Mouse (Mus musculus) embryonic facial prominence, embryonic 13.5 days (tissue): ENCODE data around the gene Slc35a3. TPM values are rescaled to one million over a fixed set of nuclear protein-coding genes. Genes with fewer than 3 reads are reported as not detected.

Experiments
- ATAC-seq: fragments of 200-750 bp; cut with Nextera tagmentation; 2 replicates; pipeline ENCODE4 v1.8.0; 2017; ENCODE audit warnings: low read depth; ENCODE audit not compliant: insufficient number of reproducible peaks, insufficient read depth, low FRiP score, low TSS enrichment
- H3K27ac ChIP-seq: fragments of 300-500 bp; sonication (generic); 2 replicates; pipeline ENCODE4 v1.5.1; 2015; ENCODE audit warnings: moderate library complexity, mild to moderate bottlenecking, inconsistent platforms
- H3K27me3 ChIP-seq: fragments of 300-500 bp; sonication (generic); 2 replicates; pipeline ENCODE4 v1.6.1; 2015; ENCODE audit warnings: mild to moderate bottlenecking, inconsistent platforms
- H3K36me3 ChIP-seq: fragments of 300-500 bp; sonication (generic); 2 replicates; pipeline ENCODE4 v1.6.1; 2015; ENCODE audit warnings: mild to moderate bottlenecking, inconsistent platforms
- H3K4me1 ChIP-seq: fragments of 300-500 bp; sonication (generic); 2 replicates; pipeline ENCODE4 v1.6.1; 2015; ENCODE audit warnings: inconsistent platforms
- H3K4me2 ChIP-seq: fragments of 300-500 bp; sonication (generic); 2 replicates; pipeline ENCODE4 v1.6.1; 2015; ENCODE audit warnings: moderate library complexity, mild to moderate bottlenecking, inconsistent platforms
- H3K4me3 ChIP-seq: fragments of 300-500 bp; sonication (generic); 2 replicates; pipeline ENCODE4 v1.5.1; 2015; ENCODE audit warnings: mild to moderate bottlenecking, inconsistent platforms
- H3K9ac ChIP-seq: fragments of 300-500 bp; sonication (generic); 2 replicates; pipeline ENCODE4 v1.6.1; 2015; ENCODE audit warnings: mild to moderate bottlenecking, inconsistent platforms
- H3K9me3 ChIP-seq: fragments of 300-500 bp; sonication (generic); 2 replicates; pipeline ENCODE4 v1.6.1; 2016; ENCODE audit warnings: inconsistent platforms
- WGBS: fragments of 180-500 bp; shearing (Covaris S2); methylation state at CpG from one replicate; pipeline ENCODE4 v1.1.7; 2015; ENCODE audit warnings: mixed read lengths; 5-methylcytosine and 5-hydroxymethylcytosine counted together
- polyA plus RNA-seq: library from polyadenylated mRNA; unstranded; fragments of >200 nt; fragmentation: Nextera tagmentation; extraction: Ambion mirVana; gene quantifications from 2 replicates; pipeline ENCODE4 v1.2.1, GENCODE M21; 2015

The Slc35a3 gene
- polyA plus RNA-seq, 1 experiment from 2014 or later = 8.7 TPM

GRCm38 (mm10) chr3:116722980-116723379 lies 10.3 kb upstream of the Slc35a3 start:
- H3K4me3 ChIP-seq = no peak overlapping the region
- H3K36me3 ChIP-seq = no peaks in the 10 kb centered on the region
- no peaks in the 10 kb centered on the region for H3K9me3 ChIP-seq
- ATAC-seq = no peak
- H3K4me2 ChIP-seq = no peak overlapping the region
- H3K9ac ChIP-seq = no peak overlapping the region
- no peaks in the 10 kb centered on the region for H3K4me1 ChIP-seq
- 69% methylated on average over 4 of the region's 4 CpGs for WGBS
- H3K27ac ChIP-seq = no peak overlapping the region
- H3K27me3 ChIP-seq = no peaks in the 10 kb centered on the region

- Histone ChIP-seq H3K4me2 (no peak overlapping the region), H3K27ac (no peak overlapping the region), H3K27me3 (no peaks in the 10 kb centered on the region), H3K9me3 (no peaks in the 10 kb centered on the region), H3K4me1 (no peaks in the 10 kb centered on the region), H3K36me3 (no peaks in the 10 kb centered on the region), H3K9ac (no peak overlapping the region), H3K4me3 (no peak overlapping the region)
- ATAC-seq = no peak
- 70% methylated on average over 3 of the region's 3 CpGs for WGBS
Observed at GRCm38 (mm10) chr3:116718951-116719350, 6.3 kb upstream of the Slc35a3 start.

DNA sequence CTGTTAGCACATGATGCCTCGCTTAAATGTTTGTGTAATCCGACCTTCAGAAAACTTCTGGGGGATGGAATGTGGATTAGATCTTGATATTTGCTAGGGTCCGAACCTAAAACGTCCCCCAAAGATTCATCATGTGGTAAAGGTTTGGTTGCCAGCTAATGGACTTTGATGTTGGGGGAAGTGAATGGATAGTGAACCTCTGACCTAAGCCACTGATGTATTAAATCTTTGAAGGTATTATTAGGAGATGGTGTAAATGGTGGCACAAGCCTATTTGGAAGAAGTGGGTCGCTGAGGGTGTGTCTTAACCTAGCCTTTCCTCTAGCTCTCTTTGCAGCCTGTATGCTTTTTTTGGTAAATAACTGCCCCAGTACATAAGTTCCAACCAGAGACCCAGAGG lies 400 bp upstream of the Slc35a3 start:
- no peak for ATAC-seq
- Histone ChIP-seq H3K27me3 (no peaks in the 10 kb centered on the region), H3K9me3 (no peaks in the 10 kb centered on the region), H3K4me2 (peak overlapping the region; percentile 84), H3K36me3 (no peaks in the 10 kb centered on the region), H3K4me1 (peaks cover 8% of the 10 kb centered on the region), H3K4me3 (peak overlapping the region; percentile 96), H3K27ac (no peak overlapping the region), H3K9ac (peak overlapping the region; percentile 93; the same call in 1 of the 2 replicates)
- 15% methylated on average over 5 of the region's 5 CpGs for whole genome bisulfite sequencing

DNA sequence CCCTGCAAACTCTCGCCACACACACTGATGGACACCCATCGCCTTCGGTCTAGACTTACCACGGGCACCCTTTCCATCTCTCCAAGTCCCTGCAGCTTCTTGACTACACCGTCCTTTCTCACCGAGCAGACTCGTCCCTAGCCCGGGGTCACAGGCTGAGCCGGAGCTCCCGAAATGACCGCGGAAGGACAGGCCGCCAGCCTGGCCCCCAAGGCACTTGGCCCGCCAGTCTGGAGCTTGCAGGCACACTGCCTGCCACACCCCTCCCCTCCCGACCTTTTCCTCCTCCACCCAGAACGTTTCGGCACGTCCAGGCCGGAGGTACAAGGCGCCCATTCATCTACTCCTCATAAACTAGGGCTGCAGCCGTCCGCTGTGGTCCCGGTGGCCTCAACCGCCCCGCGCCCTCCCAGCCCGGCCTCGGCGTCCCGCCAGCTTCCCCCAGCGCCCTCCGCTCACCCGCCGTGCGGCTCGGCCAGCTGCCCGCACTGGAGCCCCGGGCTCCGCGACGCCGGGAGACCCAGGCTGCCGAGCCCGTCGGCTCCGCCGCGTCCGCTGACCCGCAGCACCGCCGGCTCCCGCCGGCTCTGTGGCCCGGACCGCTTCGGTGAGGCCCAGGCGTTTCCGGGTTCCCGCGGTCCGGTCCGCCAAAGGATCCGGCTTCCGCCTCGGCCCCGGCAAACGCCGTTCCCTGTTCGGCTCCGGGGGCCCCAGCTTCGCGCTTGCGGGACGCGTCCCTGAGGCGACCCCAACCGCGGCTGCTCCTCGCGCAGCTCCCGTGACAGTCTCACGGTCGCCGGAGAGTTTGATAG lies 801 bp downstream of the Slc35a3 start:
- Histone ChIP-seq H3K27me3 (no peaks in the 10 kb centered on the region), H3K36me3 (0 out of 2 replicates have a peak, but pooled peaks cover 3% of the 10 kb centered on the region), H3K9me3 (no peaks in the 10 kb centered on the region), H3K4me1 (peaks cover 8% of the 10 kb centered on the region), H3K9ac (peak overlapping the region; percentile 93), H3K4me2 (peak overlapping the region; percentile 84), H3K4me3 (peak overlapping the region; percentile 96), H3K27ac (peak overlapping the region; percentile 72; the same call in 1 of the 2 replicates)
- peak; percentile 70 for ATAC-seq
- WGBS = under 1% methylated on average over 85 of the region's 85 CpGs

DNA sequence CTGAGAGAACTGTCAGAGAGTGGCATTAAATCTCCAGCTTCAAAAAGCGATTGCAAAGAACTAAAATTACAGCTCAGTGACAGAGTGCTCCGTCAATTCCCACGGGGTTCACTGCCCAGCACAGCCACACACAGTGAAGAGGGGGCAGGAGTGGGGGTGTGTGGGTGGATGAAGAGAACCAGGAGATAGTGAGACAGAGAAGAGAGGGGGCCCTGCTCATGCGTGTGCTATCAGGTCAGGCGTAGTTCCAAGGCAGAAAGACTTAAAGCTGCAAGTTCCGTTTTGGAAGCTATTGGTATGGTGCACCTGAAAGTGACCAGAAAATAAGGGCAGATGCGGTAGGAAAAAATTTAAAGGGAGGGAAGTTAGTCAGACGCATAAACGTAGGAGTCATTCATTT lies 1.7 kb downstream of the Slc35a3 start:
- Histone ChIP-seq H3K9ac (peak overlapping the region; percentile 93), H3K4me2 (peak overlapping the region; percentile 84), H3K27ac (no peak overlapping the region), H3K4me3 (peak overlapping the region; percentile 96), H3K9me3 (no peaks in the 10 kb centered on the region), H3K4me1 (peaks cover 8% of the 10 kb centered on the region), H3K27me3 (no peaks in the 10 kb centered on the region), H3K36me3 (0 out of 2 replicates have a peak, but pooled peaks cover 5% of the 10 kb centered on the region)
- WGBS = 50% methylated on average over 9 of the region's 9 CpGs
- no peak for ATAC-seq

GRCm38 (mm10) chr3:116705637-116706204 lies 6.9 kb downstream of the Slc35a3 start:
- Histone ChIP-seq H3K27me3 (no peaks in the 10 kb centered on the region), H3K4me2 (no peak overlapping the region), H3K27ac (no peak overlapping the region), H3K4me3 (no peak overlapping the region), H3K4me1 (no peaks in the 10 kb centered on the region), H3K36me3 (0 out of 2 replicates have a peak, but pooled peaks cover 8% of the 10 kb centered on the region), H3K9me3 (no peaks in the 10 kb centered on the region), H3K9ac (no peak overlapping the region)
- no peak for ATAC-seq
- WGBS = 98% methylated on average over 1 of the region's 1 CpGs

GRCm38 (mm10) chr3:116703835-116704234 lies 8.8 kb downstream of the Slc35a3 start:
- 89% methylated on average over 5 of the region's 5 CpGs for WGBS
- H3K27ac ChIP-seq = no peak overlapping the region
- H3K9me3 ChIP-seq = no peaks in the 10 kb centered on the region
- H3K4me3 ChIP-seq = no peak overlapping the region
- no peak overlapping the region for H3K9ac ChIP-seq
- no peak for ATAC-seq
- H3K27me3 ChIP-seq = no peaks in the 10 kb centered on the region
- H3K4me2 ChIP-seq = no peak overlapping the region
- H3K36me3 ChIP-seq = peaks cover 11% of the 10 kb centered on the region; the same call in 1 of the 2 replicates
- H3K4me1 ChIP-seq = no peaks in the 10 kb centered on the region

DNA sequence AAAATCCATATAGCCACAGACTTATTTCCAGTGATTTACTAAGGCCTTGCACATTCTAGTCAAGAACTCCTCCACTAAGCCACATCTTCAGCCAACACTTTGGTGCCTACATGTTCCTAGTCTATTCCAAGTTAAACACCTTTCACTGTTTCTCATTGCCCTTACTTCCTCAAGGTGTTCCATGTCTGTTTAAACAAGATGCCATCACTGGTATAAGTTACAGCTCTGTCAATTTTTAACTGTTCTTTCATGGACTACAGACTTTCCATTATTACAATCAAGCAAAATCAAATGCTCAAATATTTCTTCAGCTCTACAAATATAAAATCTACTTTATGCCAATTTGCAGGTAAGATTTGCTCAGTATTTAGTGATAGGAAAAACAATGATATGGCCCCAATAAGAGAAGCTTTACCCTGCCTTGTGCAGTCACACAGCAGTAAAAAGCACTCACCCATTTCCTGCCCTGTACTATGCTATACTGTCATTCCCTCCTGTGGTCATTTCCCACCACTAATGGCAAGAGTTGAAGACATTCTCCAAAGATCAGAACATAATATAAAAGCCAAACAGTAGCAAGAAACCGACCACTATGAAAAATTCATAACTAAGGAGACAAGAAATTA lies 9.9 kb downstream of the Slc35a3 start:
- Histone ChIP-seq H3K9ac (no peak overlapping the region), H3K4me3 (no peak overlapping the region), H3K36me3 (peaks cover 11% of the 10 kb centered on the region; the same call in 1 of the 2 replicates), H3K9me3 (no peaks in the 10 kb centered on the region), H3K27ac (no peak overlapping the region), H3K4me1 (no peaks in the 10 kb centered on the region), H3K27me3 (no peaks in the 10 kb centered on the region), H3K4me2 (no peak overlapping the region)
- ATAC-seq = no peak
- WGBS = 91% methylated on average over 1 of the region's 1 CpGs

DNA sequence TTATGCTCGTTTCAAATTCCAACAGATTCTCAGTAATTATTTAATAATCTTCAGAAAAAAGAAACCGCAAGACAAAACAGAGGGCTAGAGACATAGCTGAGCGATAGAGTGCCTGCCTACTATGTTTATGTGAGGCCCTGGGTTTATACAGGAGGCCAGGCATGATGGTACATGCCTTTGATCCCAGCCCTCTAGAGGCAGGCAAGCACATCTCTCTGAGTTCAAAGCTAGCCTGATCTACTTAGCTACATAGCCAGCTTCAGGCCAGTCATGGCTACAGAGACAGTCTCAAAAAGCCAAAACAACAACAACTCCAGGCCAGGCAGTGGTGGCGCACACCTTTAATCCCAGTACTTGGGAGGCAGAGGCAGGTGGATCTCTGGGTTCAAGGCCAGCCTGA lies 11.0 kb downstream of the Slc35a3 start:
- Histone ChIP-seq H3K36me3 (peaks cover 6% of the 10 kb centered on the region; the same call in 1 of the 2 replicates), H3K4me1 (no peaks in the 10 kb centered on the region), H3K27ac (no peak overlapping the region), H3K4me3 (no peak overlapping the region), H3K9me3 (no peaks in the 10 kb centered on the region), H3K9ac (no peak overlapping the region), H3K27me3 (no peaks in the 10 kb centered on the region), H3K4me2 (no peak overlapping the region)
- 87% methylated on average over 4 of the region's 4 CpGs for WGBS
- no peak for ATAC-seq

- no peaks in the 10 kb centered on the region for H3K9me3 ChIP-seq
- H3K9ac ChIP-seq = no peak overlapping the region
- 81% methylated on average over 2 of the region's 2 CpGs for WGBS
- peaks cover 5% of the 10 kb centered on the region; the same call in 1 of the 2 replicates for H3K36me3 ChIP-seq
- no peak for ATAC-seq
- H3K27ac ChIP-seq = no peak overlapping the region
- H3K4me1 ChIP-seq = no peaks in the 10 kb centered on the region
- H3K4me2 ChIP-seq = no peak overlapping the region
- H3K27me3 ChIP-seq = no peaks in the 10 kb centered on the region
- H3K4me3 ChIP-seq = no peak overlapping the region
Observed at GRCm38 (mm10) chr3:116698786-116699185, 13.8 kb downstream of the Slc35a3 start.

DNA sequence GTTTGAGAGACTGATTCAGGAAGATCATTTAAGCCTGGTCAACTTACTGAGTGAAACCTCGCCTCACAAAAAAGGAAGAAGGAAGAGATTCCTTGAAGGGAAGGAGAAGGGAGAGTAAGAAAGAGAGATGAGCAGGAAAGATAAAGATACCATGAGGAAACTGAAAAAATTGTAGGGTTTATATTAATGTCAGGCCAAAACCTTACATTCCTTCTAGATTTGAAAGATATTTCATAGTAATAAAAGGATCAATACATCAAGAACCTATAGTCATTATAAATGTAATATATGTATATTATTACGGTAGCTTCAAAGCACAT lies 17.0 kb downstream of the Slc35a3 start:
- H3K4me2 ChIP-seq = no peak overlapping the region
- no peaks in the 10 kb centered on the region for H3K27me3 ChIP-seq
- H3K9ac ChIP-seq = no peak overlapping the region
- no peak overlapping the region for H3K4me3 ChIP-seq
- no peak for ATAC-seq
- H3K4me1 ChIP-seq = no peaks in the 10 kb centered on the region
- 88% methylated on average over 2 of the region's 2 CpGs for WGBS
- peaks cover 15% of the 10 kb centered on the region for H3K36me3 ChIP-seq
- H3K27ac ChIP-seq = no peak overlapping the region
- no peaks in the 10 kb centered on the region for H3K9me3 ChIP-seq
